Mouse (Mus musculus): Measurements from ENCODE around the gene Homez. TPM values are rescaled to one million over a fixed set of nuclear protein-coding genes. Genes with fewer than 3 reads are reported as not detected.

The Homez gene
- polyA plus RNA-seq, 1 experiment: 2.5 TPM

DNA sequence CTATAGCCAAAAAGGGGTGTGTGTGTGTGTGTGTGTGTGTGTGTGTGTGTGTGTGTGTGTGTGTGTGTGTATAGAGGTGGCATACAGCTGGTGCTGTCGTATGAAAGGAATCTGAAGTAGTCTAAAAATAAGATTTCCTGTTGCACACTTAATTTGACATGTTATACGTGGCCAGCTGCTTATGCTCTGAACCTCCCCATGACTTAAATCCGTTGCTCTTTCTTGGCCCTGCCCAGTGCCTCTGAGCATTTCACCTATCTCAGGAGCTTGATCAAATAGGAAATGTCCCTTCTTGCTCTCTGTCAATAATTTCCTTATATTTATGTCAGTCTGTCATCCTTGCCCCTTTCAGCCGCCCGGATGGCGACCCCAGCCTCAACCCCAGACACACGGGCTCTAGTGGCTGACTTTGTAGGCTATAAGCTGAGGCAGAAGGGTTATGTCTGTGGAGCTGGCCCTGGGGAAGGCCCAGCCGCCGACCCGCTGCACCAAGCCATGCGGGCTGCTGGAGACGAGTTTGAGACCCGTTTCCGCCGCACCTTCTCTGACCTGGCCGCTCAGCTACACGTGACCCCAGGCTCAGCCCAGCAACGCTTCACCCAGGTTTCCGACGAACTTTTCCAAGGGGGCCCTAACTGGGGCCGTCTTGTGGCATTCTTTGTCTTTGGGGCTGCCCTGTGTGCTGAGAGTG, 13.4 kb upstream of the Homez start:
- TF ChIP-seq CEBPB (IDR thresholded peaks at IDR 0.05; ENCODE audit: insufficient read depth, poor library complexity, severe bottlenecking) (no peak), E2F4 (IDR thresholded peaks at IDR 0.05; ENCODE audit: insufficient read depth) (no peak), MYOD1 (IDR thresholded peaks at IDR 0.05; ENCODE audit: control insufficient read depth in 1 of 3, insufficient read length in 2 of 3, low read depth in 2 of 3) (no peak), MYOG (IDR thresholded peaks at IDR 0.05; ENCODE audit: control insufficient read depth in 1 of 3, insufficient read depth in 1 of 3, insufficient read length in 2 of 3, low read depth in 2 of 3) (no peak), SRF (IDR thresholded peaks at IDR 0.05; ENCODE audit: control insufficient read depth, insufficient read length, low read depth) (no peak), POLR2AphosphoS2 (IDR thresholded peaks at IDR 0.05; ENCODE audit: insufficient read length, low read depth) (no peak), MAX (IDR thresholded peaks at IDR 0.05; ENCODE audit: low read depth) (no peak)
- H3K79me2 ChIP-seq (ENCODE audit: control insufficient read depth, insufficient read depth): peaks cover 25% of the 10 kb centered on the region
- H3ac ChIP-seq (ENCODE audit: control insufficient read depth, insufficient read length): peak overlapping the region; percentile 20
- no peaks in the 10 kb centered on the region for H3K36me3 ChIP-seq (ENCODE audit: control insufficient read depth, insufficient read depth)
- H3K4me2 ChIP-seq (ENCODE audit: low read depth): peak overlapping the region; percentile 93
- no peaks in the 10 kb centered on the region for H3K27me3 ChIP-seq (ENCODE audit: control insufficient read depth, insufficient read depth, insufficient read length)
- H3K4me3 ChIP-seq: peak overlapping the region; percentile 93

DNA sequence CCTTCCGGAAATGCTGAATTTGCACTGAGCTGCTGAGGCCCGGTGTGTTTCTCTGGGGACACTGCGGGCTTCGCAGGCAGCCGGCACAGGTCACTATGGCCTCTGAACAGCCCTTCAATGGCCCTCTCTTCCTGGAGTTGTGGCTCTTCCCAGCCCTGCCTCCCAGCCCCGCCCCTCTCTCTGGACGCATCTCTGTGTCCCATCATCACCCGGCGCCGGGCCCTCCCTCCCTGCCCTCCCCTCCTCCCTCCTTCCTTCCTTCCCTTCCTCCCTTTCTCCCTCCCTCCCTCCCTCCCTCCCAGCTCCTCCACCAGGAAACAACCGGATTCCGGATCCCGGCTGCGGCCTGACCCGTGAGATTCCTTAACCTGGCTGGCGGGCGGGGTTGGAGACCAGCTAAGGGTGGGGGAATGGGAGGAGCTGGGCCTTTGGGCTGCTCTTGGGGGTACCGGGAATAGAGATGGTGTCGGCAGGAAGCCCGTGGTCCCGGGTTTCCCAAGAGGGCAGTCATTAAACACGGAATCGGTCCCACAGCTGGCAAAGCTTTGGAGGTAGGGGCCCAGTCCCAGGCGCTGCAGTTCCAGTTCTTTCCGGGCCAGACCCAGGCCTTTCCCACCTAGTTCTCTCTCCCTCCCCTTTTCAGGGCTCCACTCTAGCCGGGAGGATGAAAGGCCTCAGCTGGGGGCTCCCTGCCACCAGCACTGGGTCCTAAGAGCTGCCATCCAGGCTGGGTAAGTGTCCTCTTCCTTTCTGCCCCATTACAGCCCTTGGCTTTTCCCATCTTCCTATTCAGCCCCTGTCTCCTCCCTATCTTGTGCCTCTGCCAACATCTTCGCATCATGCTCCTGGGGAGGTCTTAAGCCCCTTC, 12.6 kb upstream of the Homez start, which contains the start of the genes Bcl2l2 and Gm20521:
Gene Bcl2l2 (plus strand): TSS at position 224 of the 868 bp plus-strand sequence.
Gene Gm20521 (plus strand): TSS at position 288 of the 868 bp plus-strand sequence.
- H3K36me3 ChIP-seq (ENCODE audit: control insufficient read depth, insufficient read depth): no peaks in the 10 kb centered on the region
- no peaks in the 10 kb centered on the region for H3K27me3 ChIP-seq (ENCODE audit: control insufficient read depth, insufficient read depth, insufficient read length)
- H3K79me2 ChIP-seq (ENCODE audit: control insufficient read depth, insufficient read depth): peaks cover 25% of the 10 kb centered on the region
- TF ChIP-seq SRF (IDR thresholded peaks at IDR 0.05; ENCODE audit: control insufficient read depth, insufficient read length, low read depth) (no peak), POLR2AphosphoS2 (IDR thresholded peaks at IDR 0.05; ENCODE audit: insufficient read length, low read depth) (peak; percentile 91), POLR2A (IDR thresholded peaks at IDR 0.05; ENCODE audit: insufficient read length, low read depth) (peak; percentile 95)
- peak within 1 kb of the TSS; percentile 93 for H3K4me3 ChIP-seq
- peak within 1 kb of the TSS; percentile 20 for H3ac ChIP-seq (ENCODE audit: control insufficient read depth, insufficient read length)
- H3K4me2 ChIP-seq (ENCODE audit: low read depth): peak within 1 kb of the TSS; percentile 93

DNA sequence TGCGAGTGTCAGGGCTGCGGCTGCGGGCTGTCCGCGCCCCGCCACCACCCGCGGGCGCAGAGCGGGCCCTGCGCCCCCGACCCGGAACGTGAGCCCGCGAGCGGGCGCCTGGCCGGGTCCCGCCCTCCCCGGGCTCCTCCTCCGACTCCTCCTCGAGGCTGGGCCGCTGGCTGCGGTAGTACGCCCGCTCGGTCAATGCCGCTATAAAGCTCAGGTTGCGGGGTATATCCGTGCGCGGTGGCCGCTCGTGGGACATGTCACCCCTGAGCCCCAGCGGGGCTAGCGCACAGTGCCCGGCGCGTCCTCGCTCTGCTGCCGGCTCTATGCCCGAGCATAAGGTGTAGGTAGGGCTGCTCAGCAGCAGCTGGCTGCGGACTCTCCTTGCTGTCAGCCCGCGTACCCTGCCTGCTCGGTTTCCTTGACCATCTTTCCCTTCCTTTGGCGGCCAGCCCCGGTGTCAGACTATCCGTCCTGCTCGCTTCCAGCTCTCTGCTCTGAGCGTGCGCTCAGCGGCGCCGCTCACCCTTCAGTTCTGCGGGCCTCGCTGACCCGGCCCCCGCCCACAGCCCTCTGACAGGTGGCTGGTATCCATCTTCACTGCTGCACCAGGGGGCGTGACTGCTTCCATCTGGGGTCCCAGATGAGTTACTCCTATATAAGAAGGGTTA, 6.4 kb upstream of the Homez start, which contains the start of gene Ppp1r3e:
Gene Ppp1r3e (minus strand): TSS at position 503 of the 668 bp plus-strand sequence.
- Histone ChIP-seq H3ac (ENCODE audit: control insufficient read depth, insufficient read length) (peak within 1 kb of the TSS; percentile 68), H3K36me3 (ENCODE audit: control insufficient read depth, insufficient read depth) (no peaks in the 10 kb centered on the region), H3K27me3 (ENCODE audit: control insufficient read depth, insufficient read depth, insufficient read length) (no peaks in the 10 kb centered on the region), H3K79me2 (ENCODE audit: control insufficient read depth, insufficient read depth) (no peaks in the 10 kb centered on the region), H3K4me2 (ENCODE audit: low read depth) (peak within 1 kb of the TSS; percentile 97), H3K4me3 (peak within 1 kb of the TSS; percentile 29)
- TF ChIP-seq MYOG (IDR thresholded peaks at IDR 0.05; ENCODE audit: control insufficient read depth in 1 of 3, insufficient read depth in 1 of 3, insufficient read length in 2 of 3, low read depth in 2 of 3): peak in 2 of 3 experiments; percentile 13 to 19
- TF ChIP-seq POLR2A (IDR thresholded peaks at IDR 0.05; ENCODE audit: insufficient read length, low read depth): peak; percentile 9
- TF ChIP-seq POLR2AphosphoS2 (IDR thresholded peaks at IDR 0.05; ENCODE audit: insufficient read length, low read depth): no peak
- TF ChIP-seq MYOD1 (IDR thresholded peaks at IDR 0.05; ENCODE audit: control insufficient read depth in 1 of 3, insufficient read length in 2 of 3, low read depth in 2 of 3): peak in 1 of 3 experiments; percentile 66
- TF ChIP-seq MAX (IDR thresholded peaks at IDR 0.05; ENCODE audit: low read depth): no peak
- no peak for TF ChIP-seq SRF (IDR thresholded peaks at IDR 0.05; ENCODE audit: control insufficient read depth, insufficient read length, low read depth)

DNA sequence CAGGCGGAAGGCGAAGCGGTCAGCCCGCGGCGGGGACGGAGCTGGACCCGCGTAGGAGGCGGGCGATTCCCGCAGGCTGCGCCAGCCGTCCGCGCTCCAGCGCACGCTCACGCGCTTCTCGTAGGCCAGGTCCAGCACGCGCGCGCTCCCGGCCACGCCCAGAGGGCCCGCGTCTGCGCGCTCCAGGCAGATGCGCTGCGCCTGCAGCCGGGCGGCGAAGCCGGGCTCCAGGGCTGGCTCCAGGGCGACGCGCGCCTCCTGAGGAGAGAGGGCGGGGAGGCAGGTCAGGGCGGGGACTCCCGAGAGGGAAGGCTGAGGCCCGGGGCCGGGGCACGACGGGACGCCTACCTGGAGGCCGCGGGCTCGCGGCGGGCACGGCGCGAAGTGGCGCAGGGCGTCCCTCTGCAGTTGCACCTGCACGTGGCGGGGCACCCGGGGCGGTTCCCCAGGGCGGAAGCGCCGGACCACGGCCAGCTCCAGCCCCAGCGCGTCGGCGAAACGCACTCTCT, 5.8 kb upstream of the Homez start:
- peak overlapping the region; percentile 97 for H3K4me2 ChIP-seq (ENCODE audit: low read depth)
- H3K36me3 ChIP-seq (ENCODE audit: control insufficient read depth, insufficient read depth): no peaks in the 10 kb centered on the region
- peak overlapping the region; percentile 68 for H3ac ChIP-seq (ENCODE audit: control insufficient read depth, insufficient read length)
- no peaks in the 10 kb centered on the region for H3K27me3 ChIP-seq (ENCODE audit: control insufficient read depth, insufficient read depth, insufficient read length)
- no peaks in the 10 kb centered on the region for H3K79me2 ChIP-seq (ENCODE audit: control insufficient read depth, insufficient read depth)
- peak overlapping the region; percentile 29 for H3K4me3 ChIP-seq
- TF ChIP-seq TCF3 (IDR thresholded peaks at IDR 0.05; ENCODE audit: insufficient read length, low read depth) (no peak), POLR2AphosphoS2 (IDR thresholded peaks at IDR 0.05; ENCODE audit: insufficient read length, low read depth) (peak; percentile 91), SRF (IDR thresholded peaks at IDR 0.05; ENCODE audit: control insufficient read depth, insufficient read length, low read depth) (no peak), MYOD1 (IDR thresholded peaks at IDR 0.05; ENCODE audit: control insufficient read depth in 1 of 3, insufficient read length in 2 of 3, low read depth in 2 of 3) (peak in 2 of 3 experiments; percentile 4 to 40), POLR2A (IDR thresholded peaks at IDR 0.05; ENCODE audit: insufficient read length, low read depth) (peak; percentile 94)

DNA sequence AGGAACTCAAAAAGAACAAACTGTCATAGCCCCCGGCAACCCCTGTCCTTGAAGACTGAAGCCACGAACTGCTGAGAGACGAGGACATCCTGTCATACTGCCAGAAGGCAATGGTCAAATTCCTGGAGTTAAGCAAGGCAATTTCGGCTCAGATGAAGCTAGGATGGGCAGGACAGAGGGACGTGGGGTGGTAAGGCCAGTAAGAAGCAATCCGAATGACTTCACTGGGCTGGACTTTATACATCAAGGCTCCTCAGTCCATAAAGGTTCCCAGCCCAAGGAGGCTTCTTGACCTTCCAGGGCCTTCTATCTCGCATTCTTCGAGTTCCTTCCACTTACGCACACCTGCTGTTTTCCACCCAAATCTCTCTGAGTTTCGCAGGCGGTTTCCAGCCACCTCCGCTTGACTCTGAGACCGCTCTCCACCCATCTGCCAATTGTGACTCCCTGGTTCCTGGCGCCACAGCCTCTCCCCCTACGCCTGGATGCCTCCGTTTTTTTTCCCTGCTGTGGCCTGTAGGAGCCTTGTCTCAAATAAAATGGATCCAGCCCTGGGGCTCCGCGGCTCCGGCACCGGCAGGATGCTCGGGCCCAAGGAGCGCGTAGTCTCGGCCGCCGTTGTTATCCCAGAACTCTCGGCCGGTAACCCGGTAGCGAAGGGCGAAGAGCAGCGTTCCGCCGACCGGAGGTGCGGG, 5.2 kb upstream of the Homez start:
- TF ChIP-seq POLR2A (IDR thresholded peaks at IDR 0.05; ENCODE audit: insufficient read length, low read depth) (no peak), CEBPB (IDR thresholded peaks at IDR 0.05; ENCODE audit: insufficient read depth, poor library complexity, severe bottlenecking) (no peak), MYOG (IDR thresholded peaks at IDR 0.05; ENCODE audit: control insufficient read depth in 1 of 3, insufficient read depth in 1 of 3, insufficient read length in 2 of 3, low read depth in 2 of 3) (no peak), MAX (IDR thresholded peaks at IDR 0.05; ENCODE audit: low read depth) (no peak), TCF12 (IDR thresholded peaks at IDR 0.05; ENCODE audit: insufficient read depth, poor library complexity, severe bottlenecking) (no peak), MYOD1 (IDR thresholded peaks at IDR 0.05; ENCODE audit: control insufficient read depth in 1 of 3, insufficient read length in 2 of 3, low read depth in 2 of 3) (no peak), SRF (IDR thresholded peaks at IDR 0.05; ENCODE audit: control insufficient read depth, insufficient read length, low read depth) (no peak), REST (IDR thresholded peaks at IDR 0.05; ENCODE audit: insufficient read depth, insufficient read length) (no peak), E2F4 (IDR thresholded peaks at IDR 0.05; ENCODE audit: insufficient read depth) (no peak), POLR2AphosphoS2 (IDR thresholded peaks at IDR 0.05; ENCODE audit: insufficient read length, low read depth) (no peak), TCF3 (IDR thresholded peaks at IDR 0.05; ENCODE audit: insufficient read length, low read depth) (no peak), USF1 (IDR thresholded peaks at IDR 0.05; ENCODE audit: low read depth) (no peak)
- no peaks in the 10 kb centered on the region for H3K79me2 ChIP-seq (ENCODE audit: control insufficient read depth, insufficient read depth)
- H3K27me3 ChIP-seq (ENCODE audit: control insufficient read depth, insufficient read depth, insufficient read length): no peaks in the 10 kb centered on the region
- H3K4me3 ChIP-seq: peak overlapping the region; percentile 29
- peak overlapping the region; percentile 97 for H3K4me2 ChIP-seq (ENCODE audit: low read depth)
- peak overlapping the region; percentile 68 for H3ac ChIP-seq (ENCODE audit: control insufficient read depth, insufficient read length)
- no peaks in the 10 kb centered on the region for H3K36me3 ChIP-seq (ENCODE audit: control insufficient read depth, insufficient read depth)

Data from myocyte (in vitro differentiated cells).